Mouse (Mus musculus) hindbrain, embryonic 15.5 days (tissue): Measurements from ENCODE around the gene Osbpl6. TPM values are rescaled to one million over a fixed set of nuclear protein-coding genes. Genes with fewer than 3 reads are reported as not detected.
A peak's percentile ranks its signal among the peaks of the same experiment; 100 is the strongest.

Experiments
- ATAC-seq: fragments of 200-750 bp; cut with Nextera tagmentation; 2 replicates; pipeline ENCODE4 v1.8.0; 2017; ENCODE audit warnings: low read depth, moderate number of reproducible peaks, moderate TSS enrichment; ENCODE audit not compliant: low FRiP score
- H3K27ac ChIP-seq: fragments of 300-500 bp; sonication (generic); replicated peaks from 2 replicates; pipeline ENCODE4 v1.5.1; 2015; ENCODE audit warnings: mild to moderate bottlenecking, inconsistent platforms
- H3K27me3 ChIP-seq: fragments of 300-500 bp; sonication (generic); 2 replicates; pipeline ENCODE4 v1.6.1; 2015; ENCODE audit warnings: control low read depth, inconsistent platforms
- H3K36me3 ChIP-seq: fragments of 300-500 bp; sonication (generic); 2 replicates; pipeline ENCODE4 v1.6.1; 2015; ENCODE audit warnings: control low read depth, inconsistent platforms
- H3K4me1 ChIP-seq: fragments of 300-500 bp; sonication (generic); replicated peaks from 2 replicates; pipeline ENCODE4 v1.6.1; 2015; ENCODE audit warnings: control low read depth, inconsistent platforms
- H3K4me2 ChIP-seq: fragments of 300-500 bp; sonication (generic); 2 replicates; pipeline ENCODE4 v1.6.1; 2015; ENCODE audit warnings: moderate library complexity, mild to moderate bottlenecking, inconsistent platforms
- H3K4me3 ChIP-seq: fragments of 300-500 bp; sonication (generic); 2 replicates; pipeline ENCODE4 v1.5.1; 2015; ENCODE audit warnings: mild to moderate bottlenecking, inconsistent platforms
- H3K9ac ChIP-seq: fragments of 300-500 bp; sonication (generic); 2 replicates; pipeline ENCODE4 v1.6.1; 2015; ENCODE audit warnings: inconsistent platforms
- H3K9me3 ChIP-seq: fragments of 300-500 bp; sonication (generic); 2 replicates; pipeline ENCODE4 v1.6.1; 2016; ENCODE audit warnings: control low read depth, inconsistent platforms
- WGBS: fragments of 180-500 bp; shearing (Covaris S2); methylation state at CpG from one replicate; pipeline ENCODE4 v1.1.7; 2015; 5-methylcytosine and 5-hydroxymethylcytosine counted together
- polyA plus RNA-seq: library from polyadenylated mRNA; unstranded; fragments of >200 nt; fragmentation: Nextera tagmentation; extraction: Ambion mirVana; gene quantifications from 2 replicates; pipeline ENCODE4 v1.2.1, GENCODE M21; 2015

Osbpl6 gene
- polyA plus RNA-seq = 27.2 and 28.0 TPM in 2 replicates

DNA sequence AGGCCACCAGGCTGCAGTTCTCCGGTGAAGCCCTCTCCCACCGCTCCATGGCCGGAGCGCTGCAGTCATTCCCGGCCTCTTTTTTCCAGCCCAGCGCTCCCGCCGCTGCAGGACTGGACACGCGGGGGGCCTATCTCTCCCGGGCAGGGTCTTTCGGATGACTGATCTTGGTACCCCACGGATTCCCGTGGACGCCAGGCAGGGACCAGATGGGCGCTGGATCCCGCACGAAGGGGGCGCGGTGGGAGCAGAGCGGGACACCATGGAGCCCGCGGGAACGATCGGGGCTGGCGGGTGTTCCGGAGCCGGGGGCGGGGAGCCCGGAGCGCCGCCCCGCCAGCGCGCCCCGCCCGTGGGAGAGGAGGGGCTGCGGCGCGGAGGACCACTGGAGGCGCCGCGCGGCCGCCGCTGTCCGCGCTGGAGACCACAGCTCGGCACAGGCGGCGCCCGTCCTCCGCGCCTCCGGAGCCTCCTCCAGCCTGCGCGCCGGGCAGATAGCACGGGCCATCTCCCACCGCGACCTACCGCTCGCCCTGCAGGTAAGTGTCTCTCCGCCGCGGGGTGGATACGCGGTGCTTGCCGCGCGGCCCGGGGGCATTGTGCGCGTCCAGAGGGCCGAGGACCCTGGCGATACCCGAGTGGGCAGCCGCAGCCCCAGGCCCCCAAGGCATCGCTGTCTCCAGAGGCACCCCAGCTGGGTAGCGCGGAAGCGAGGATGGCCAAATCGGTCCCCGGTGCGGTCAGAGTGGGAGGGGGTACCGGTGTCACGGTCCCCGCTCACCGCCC lies at the start of gene Osbpl6:
Gene Osbpl6 (plus strand): TSS at position 358 of the 786 bp plus-strand sequence.
- peak; percentile 95 for ATAC-seq
- Histone ChIP-seq H3K4me2 (peak within 1 kb of the TSS; percentile 92), H3K9ac (peak within 1 kb of the TSS; percentile 100), H3K36me3 (no peaks in the 10 kb centered on the region; the same call in 1 of the 2 replicates), H3K4me3 (peak within 1 kb of the TSS; percentile 100), H3K9me3 (no peaks in the 10 kb centered on the region), H3K4me1 (peaks cover 13% of the 10 kb centered on the region), H3K27me3 (no peaks in the 10 kb centered on the region), H3K27ac (peak within 1 kb of the TSS; percentile 96)
- under 1% methylated on average over 88 of the region's 89 CpGs for WGBS

DNA sequence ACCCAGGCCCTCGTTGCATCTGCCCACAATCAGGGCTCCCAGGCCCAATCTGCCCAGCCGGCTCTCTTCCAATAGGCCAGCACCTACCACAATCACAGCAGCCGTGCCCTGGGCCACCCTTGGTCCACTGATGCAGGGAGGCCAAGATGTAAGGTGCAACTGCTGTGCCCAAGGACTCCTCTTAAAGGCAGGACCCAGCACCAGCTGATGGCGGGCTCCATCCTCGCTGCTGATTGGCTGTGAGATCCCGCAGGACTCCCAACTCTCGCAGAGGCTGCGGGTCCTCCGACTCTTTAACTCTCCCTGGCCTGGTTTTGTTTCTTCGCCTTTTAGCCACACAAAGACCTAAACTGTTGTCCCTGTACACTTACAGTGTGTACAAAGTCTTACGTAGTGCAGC lies 46.1 kb upstream of the Osbpl6 start, which contains the start of gene Cyct:
Gene Cyct (minus strand): TSS at position 225 of the 400 bp plus-strand sequence.
- no peaks in the 10 kb centered on the region for H3K27me3 ChIP-seq
- no peaks in the 10 kb centered on the region for H3K36me3 ChIP-seq
- H3K4me1 ChIP-seq = no peaks in the 10 kb centered on the region
- no peak for ATAC-seq
- no peak within 1 kb of the TSS for H3K4me3 ChIP-seq
- H3K27ac ChIP-seq = no peak within 1 kb of the TSS
- 91% methylated on average over 11 of the region's 11 CpGs for WGBS
- H3K9ac ChIP-seq = no peak within 1 kb of the TSS
- H3K9me3 ChIP-seq = no peaks in the 10 kb centered on the region
- H3K4me2 ChIP-seq = no peak within 1 kb of the TSS

DNA sequence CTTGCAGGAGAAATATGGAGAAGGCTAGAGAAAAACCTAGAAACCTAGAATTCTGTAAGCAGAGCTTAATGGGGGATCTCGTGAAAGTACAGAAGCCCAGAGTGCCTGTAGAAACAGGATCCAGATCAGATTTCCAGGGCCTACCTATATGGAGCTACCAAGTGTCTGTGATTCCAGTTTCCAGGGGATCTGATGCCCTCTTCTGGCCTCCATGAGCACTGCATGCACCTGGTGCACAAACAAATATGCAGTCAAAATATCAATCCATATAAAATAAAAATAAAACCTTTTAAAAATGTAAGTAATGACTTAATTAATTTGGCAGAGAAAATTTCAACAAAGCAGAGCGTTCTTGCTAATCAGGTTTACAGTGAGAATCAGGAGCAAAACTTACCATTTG lies 44.2 kb upstream of the Osbpl6 start:
- 64% methylated on average over 2 of the region's 2 CpGs for WGBS
- no peaks in the 10 kb centered on the region for H3K4me1 ChIP-seq
- no peak overlapping the region for H3K4me2 ChIP-seq
- H3K9me3 ChIP-seq = no peaks in the 10 kb centered on the region
- ATAC-seq = no peak
- H3K27ac ChIP-seq = no peak overlapping the region
- no peak overlapping the region for H3K4me3 ChIP-seq
- H3K36me3 ChIP-seq = no peaks in the 10 kb centered on the region
- H3K9ac ChIP-seq = no peak overlapping the region
- H3K27me3 ChIP-seq = no peaks in the 10 kb centered on the region

DNA sequence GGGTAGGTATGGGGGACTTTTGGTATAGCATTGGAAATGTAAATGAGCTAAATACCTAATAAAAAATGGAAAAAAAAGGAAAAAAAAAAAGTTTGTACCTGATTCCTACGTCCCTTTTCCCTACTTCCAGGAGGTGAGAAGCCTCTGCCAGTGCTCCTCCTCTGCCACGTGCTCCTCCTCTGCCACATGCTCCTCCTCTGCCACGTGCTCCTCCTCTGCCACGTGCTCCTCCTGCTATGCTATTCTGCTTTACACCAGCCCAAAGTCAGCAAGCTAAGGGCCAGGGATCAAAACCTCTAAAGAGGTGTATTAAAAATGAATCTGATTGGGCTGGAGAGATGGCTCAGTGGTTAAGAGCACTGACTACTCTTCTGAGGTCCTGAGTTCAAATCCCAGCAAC lies 40.5 kb upstream of the Osbpl6 start:
- Histone ChIP-seq H3K36me3 (no peaks in the 10 kb centered on the region), H3K9me3 (no peaks in the 10 kb centered on the region), H3K9ac (no peak overlapping the region), H3K27ac (no peak overlapping the region), H3K4me2 (no peak overlapping the region), H3K27me3 (no peaks in the 10 kb centered on the region), H3K4me3 (no peak overlapping the region), H3K4me1 (peaks cover 5% of the 10 kb centered on the region)
- WGBS = 72% methylated on average over 4 of the region's 4 CpGs
- no peak for ATAC-seq

DNA sequence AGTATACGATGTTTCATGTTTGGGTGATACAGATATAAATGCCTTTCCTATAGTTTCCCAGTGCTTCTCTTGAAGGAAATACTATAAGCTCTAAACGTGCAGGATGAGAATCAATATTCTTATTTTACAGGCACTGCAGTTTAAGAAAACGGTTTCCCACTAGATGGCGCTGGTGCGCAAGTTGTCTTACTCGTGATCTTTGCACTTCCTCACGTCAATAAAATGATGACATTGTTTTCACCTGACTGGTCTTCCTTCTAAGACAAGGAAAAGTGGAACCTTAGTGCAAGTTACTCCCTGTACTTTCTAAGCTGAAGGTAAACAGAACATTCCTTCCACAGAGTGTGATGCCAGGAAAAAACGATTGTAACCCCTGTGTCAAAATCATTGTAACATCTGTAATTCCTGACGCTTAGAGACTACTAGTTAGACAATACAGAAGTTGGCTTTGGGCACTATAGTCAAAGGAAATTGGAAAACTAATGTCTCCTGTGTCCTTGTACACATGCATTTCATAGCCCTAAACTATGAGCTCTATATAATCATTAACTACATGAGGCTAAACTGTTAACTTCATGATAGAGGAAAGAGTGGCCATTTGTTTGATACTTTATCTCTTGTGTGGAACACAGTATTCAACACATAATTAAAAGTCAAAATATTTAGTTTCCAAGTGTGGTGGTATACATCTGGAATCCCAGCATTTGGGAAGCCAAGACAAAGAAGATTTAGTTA lies 39.0 kb upstream of the Osbpl6 start:
- Histone ChIP-seq H3K27ac (no peak overlapping the region), H3K27me3 (no peaks in the 10 kb centered on the region), H3K4me2 (no peak overlapping the region), H3K9ac (no peak overlapping the region), H3K4me1 (peaks cover 15% of the 10 kb centered on the region), H3K9me3 (no peaks in the 10 kb centered on the region), H3K36me3 (no peaks in the 10 kb centered on the region), H3K4me3 (no peak overlapping the region)
- 18% methylated on average over 9 of the region's 9 CpGs for WGBS
- ATAC-seq = no peak

DNA sequence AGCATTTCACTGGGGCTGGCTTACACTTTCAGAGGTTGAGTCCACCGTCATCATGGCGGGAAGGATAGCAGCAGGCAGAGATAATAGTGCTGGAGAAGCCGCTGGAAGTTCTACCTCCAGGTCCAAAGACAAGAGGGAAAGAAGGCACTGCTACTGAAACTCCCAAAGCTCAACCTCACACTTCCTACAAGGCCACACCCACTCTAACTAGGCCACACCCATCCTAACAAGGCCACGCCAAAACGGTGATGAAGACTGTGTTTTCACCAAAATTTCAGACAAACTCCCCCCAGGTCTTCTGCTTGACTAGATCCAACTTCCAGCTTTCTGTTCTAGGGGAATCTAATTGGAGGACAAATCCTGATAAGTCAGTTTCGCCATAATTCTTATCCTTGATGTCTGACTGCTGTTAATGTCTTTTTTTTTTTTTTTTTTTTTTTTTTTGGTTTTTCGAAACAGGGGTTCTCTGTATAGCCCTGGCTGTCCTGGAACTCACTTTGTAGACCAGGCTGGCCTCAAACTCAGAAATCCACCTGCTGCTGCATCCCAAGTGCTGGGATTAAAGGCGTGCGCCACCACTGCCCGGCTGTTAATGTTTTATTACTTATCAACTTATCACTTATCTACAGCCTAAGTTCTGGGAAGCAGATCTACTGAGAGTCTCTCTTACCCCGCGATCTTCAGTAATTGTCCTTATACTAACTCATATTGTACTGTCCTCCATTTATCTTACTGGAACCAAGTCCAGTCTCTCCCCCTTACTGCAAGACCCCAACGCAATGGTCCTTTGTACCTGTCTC lies 37.2 kb upstream of the Osbpl6 start:
- WGBS = 82% methylated on average over 13 of the region's 13 CpGs
- H3K27me3 ChIP-seq = no peaks in the 10 kb centered on the region
- H3K9ac ChIP-seq = no peak overlapping the region
- H3K4me1 ChIP-seq = peaks cover 15% of the 10 kb centered on the region
- ATAC-seq = peak; percentile 20; the same call in 1 of the 2 replicates
- no peak overlapping the region for H3K27ac ChIP-seq
- H3K9me3 ChIP-seq = no peaks in the 10 kb centered on the region
- H3K4me2 ChIP-seq = no peak overlapping the region
- no peak overlapping the region for H3K4me3 ChIP-seq
- peaks cover 11% of the 10 kb centered on the region for H3K36me3 ChIP-seq

DNA sequence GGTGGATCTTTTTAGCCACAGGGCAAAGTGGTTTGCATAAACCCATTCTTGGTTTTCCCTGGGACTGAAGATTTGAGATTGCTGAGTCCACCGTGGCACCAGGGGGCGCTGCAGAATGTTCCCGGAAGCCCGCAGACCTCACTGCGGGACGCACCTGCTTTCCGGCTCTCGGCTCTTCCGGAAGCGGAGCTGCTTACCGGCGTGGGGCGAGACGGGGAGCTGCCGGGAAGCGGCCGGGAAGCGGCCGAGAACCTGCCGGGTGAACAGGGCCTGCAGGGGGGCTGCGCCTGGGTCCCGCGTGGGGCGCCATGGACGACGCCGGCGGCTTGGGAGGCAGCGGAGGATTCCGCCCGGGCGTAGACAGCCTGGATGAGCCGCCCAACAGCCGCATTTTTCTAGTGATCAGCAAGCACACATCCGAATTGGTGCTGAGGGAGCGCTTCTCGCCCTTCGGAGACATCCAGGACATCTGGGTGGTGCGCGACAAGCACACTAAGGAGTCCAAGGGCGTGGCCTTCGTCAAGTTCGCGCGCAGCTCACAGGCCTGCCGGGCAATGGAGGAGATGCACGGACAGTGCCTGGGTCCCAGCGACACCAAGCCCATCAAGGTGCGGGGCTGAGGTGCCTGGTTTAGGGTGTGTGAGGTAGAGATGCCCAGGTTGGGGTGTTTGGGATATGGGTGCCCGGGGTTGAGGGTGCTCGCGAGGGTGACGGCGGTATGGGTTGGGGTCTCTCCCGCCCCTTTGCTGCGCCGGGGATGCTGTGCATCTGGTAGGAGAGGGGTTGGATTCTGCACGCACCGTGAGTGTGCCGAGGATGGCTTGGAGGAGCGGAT lies 36.3 kb upstream of the Osbpl6 start, which contains the start of gene Rbm45:
Gene Rbm45 (plus strand): TSS at position 164 of the 835 bp plus-strand sequence.
- no peaks in the 10 kb centered on the region for H3K9me3 ChIP-seq
- peak within 1 kb of the TSS; percentile 76 for H3K27ac ChIP-seq
- H3K4me3 ChIP-seq = peak within 1 kb of the TSS; percentile 76
- H3K4me1 ChIP-seq = peaks cover 15% of the 10 kb centered on the region
- under 1% methylated on average over 61 of the region's 61 CpGs for WGBS
- peaks cover 18% of the 10 kb centered on the region for H3K36me3 ChIP-seq
- peak; percentile 93 for ATAC-seq
- peak within 1 kb of the TSS; percentile 89 for H3K9ac ChIP-seq
- H3K27me3 ChIP-seq = no peaks in the 10 kb centered on the region
- H3K4me2 ChIP-seq = peak within 1 kb of the TSS; percentile 97

DNA sequence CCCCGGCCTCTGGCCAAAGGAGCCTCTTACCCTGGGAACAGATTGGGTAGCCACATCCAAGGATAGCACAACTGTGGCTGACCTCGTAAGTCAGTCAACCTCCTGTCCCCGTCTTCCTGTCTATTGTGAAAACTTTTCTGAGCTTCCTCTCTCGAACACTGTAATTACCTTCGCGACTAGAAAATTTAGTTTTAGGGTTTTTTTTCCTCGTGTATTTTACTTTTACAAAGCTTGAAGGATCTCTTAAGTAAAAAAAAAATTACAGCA lies 35.7 kb upstream of the Osbpl6 start:
- Histone ChIP-seq H3K9me3 (no peaks in the 10 kb centered on the region), H3K4me2 (peak overlapping the region; percentile 97), H3K36me3 (peaks cover 20% of the 10 kb centered on the region), H3K4me3 (peak overlapping the region; percentile 76), H3K27me3 (no peaks in the 10 kb centered on the region), H3K4me1 (peaks cover 15% of the 10 kb centered on the region), H3K27ac (peak overlapping the region; percentile 76), H3K9ac (peak overlapping the region; percentile 89)
- ATAC-seq = no peak
- 2% methylated on average over 7 of the region's 7 CpGs for WGBS

DNA sequence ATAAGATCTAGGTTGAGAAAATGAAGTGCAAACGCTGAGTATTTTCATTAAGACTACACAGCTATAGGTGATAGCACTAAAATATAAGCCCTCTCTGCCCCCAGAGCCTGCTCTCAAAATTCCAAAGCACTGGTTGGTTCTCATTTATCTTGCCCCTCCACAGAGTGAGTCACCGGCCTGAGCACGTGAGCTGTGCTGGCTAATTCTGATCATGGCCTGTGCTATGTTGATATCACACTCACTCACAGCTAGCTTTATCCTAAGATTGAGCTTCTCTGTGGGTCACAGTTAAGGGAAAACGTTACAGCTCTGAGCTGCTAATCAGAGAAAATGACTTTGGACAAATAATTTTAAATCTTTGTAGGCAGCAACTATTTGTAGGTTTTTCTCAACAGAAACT lies 34.1 kb upstream of the Osbpl6 start:
- Histone ChIP-seq H3K4me1 (peaks cover 15% of the 10 kb centered on the region), H3K9ac (no peak overlapping the region), H3K4me3 (no peak overlapping the region), H3K27me3 (no peaks in the 10 kb centered on the region), H3K4me2 (no peak overlapping the region), H3K27ac (no peak overlapping the region), H3K36me3 (peaks cover 29% of the 10 kb centered on the region), H3K9me3 (no peaks in the 10 kb centered on the region)
- ATAC-seq = no peak
- WGBS = 95% methylated on average over 4 of the region's 4 CpGs

DNA sequence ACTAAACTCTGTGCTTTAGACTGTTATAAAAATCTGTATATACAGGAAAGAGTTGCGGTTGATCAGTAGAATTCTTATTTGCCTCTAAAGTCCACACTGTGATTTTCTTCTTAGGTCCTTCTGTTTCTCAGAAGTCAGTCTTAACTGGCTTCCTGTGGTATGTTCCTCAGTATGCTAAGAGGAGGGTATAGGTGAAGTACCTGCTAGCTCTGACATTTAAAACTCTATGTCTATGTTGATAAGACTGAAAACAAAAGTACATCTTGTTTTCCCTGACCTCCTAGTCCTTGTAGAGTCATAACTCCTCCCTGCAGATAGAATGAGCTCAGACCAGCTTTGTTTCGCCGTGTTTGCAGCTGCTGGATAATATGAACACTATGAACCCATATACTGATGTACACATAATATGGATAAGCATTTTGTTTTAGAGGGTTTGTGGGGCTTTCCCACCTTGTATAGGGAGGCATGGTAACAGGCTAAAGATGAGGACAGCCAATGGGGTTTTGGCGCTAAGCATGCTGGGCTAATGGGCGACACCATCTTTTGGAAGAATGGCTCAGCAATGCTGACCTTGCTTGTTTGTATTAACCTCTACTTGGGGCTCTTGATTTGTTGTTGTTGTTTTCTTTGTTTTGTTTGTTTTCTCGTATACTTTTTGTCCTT lies 31.6 kb upstream of the Osbpl6 start:
- H3K4me3 ChIP-seq = no peak overlapping the region
- peaks cover 15% of the 10 kb centered on the region for H3K4me1 ChIP-seq
- no peaks in the 10 kb centered on the region for H3K27me3 ChIP-seq
- H3K9ac ChIP-seq = no peak overlapping the region
- no peak for ATAC-seq
- no peak overlapping the region for H3K4me2 ChIP-seq
- H3K36me3 ChIP-seq = peaks cover 50% of the 10 kb centered on the region
- H3K9me3 ChIP-seq = no peaks in the 10 kb centered on the region
- no peak overlapping the region for H3K27ac ChIP-seq
- 94% methylated on average over 6 of the region's 6 CpGs for WGBS

DNA sequence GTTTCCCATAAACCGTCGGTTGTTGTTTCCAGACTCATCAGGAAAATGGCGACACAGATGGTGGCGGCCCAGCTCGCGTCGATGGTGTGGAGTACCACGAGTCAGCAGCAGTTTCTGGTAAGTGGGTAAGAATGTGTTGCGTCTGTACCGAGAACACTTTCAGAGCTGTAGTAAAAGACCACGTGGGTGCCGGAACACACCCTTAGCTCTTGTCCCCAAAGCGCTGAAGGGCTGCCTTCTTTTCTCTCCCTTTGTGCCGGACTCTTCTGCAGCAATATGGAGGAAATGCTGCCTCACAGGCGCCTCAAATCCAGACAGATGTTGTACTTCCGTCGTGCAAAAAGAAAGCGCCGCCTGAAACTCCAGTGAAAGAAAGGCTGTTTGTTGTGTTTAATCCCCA lies 27.7 kb upstream of the Osbpl6 start:
- Histone ChIP-seq H3K27me3 (no peaks in the 10 kb centered on the region), H3K27ac (no peak overlapping the region), H3K4me2 (no peak overlapping the region), H3K36me3 (peaks cover 66% of the 10 kb centered on the region), H3K4me3 (no peak overlapping the region), H3K9ac (no peak overlapping the region), H3K9me3 (no peaks in the 10 kb centered on the region), H3K4me1 (no peaks in the 10 kb centered on the region)
- WGBS = 96% methylated on average over 19 of the region's 19 CpGs
- ATAC-seq = no peak
